Mouse (Mus musculus): ENCODE results near the gene Nfkbiz. TPM values are rescaled to one million over a fixed set of nuclear protein-coding genes. Genes with fewer than 3 reads are reported as not detected.

Nfkbiz gene
- total RNA-seq (2012; rRNA removed) (1.3 and 1.4 TPM in 2 replicates), polyA plus RNA-seq (2012; ENCODE audit: insufficient read depth in 1 of 2, insufficient read length in 2 of 2, low read depth in 1 of 2, low replicate concordance in 2 of 2, missing spikeins in 1 of 2) (1 to 10 TPM in 1 of 2 experiments, not detected in 1; 2.4 TPM)

DNA sequence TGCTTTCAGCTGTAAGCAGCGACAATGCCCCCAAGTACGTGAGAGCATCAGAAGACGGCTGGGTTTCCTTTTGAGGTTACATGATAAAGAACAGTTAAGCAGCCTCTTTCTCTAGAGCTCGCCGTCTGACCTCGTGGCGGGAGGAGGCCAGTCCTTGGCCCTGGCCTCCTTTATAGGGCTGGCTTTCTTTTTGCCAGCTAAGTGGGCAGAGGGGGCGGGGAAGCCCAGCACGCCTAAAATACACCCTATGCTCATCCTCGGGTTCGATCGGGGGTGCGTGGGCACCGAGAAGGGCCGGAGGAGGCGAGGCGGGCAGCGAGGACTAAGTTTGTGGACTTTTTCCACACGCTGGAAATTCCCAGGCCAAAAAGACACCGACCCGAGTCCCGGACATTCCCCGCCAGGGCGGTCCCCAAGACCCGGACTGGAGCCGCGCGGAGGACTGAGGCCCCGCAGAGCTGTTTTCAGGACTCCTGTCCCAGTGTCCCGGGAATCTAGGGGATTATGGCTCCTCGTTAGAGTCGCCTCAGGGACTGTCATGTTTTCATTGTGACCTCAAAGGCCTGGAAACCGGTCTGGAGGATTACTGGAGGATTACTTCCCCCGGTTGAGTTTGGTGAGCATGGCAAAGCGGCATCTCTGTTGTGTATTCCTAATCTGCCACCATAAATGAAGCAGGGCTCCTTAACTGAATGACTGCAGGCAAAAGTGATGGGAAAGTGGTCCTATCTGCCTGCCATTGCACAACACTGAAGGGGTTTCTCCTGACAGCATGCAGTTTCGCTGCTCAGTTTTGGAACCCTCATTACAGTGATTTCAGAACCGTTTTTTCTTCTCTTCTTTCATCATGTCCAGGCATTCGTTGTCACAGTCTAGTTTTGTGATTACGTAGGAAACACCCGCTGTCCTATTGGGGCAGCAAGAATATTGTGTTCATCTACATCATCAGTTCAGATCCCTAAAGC is at the start of gene Nfkbiz:
Gene Nfkbiz, minus strand, starts transcription at position 390 of the 965 bp plus-strand sequence.
- H3K4me3 ChIP-seq (ENCODE audit: control insufficient read depth in 1 of 2, insufficient read depth in 1 of 2, low read depth in 2 of 2, low read length in 2 of 2), result peak within 1 kb of the TSS; percentile 67 to 97
- peaks cover 0 to 6% of the 10 kb centered on the region in 2 experiments; a peak in 2 of 4 replicates for H3K36me3 ChIP-seq (ENCODE audit: control insufficient read depth in 1 of 2, insufficient read depth in 2 of 2, low read length in 2 of 2)
- DNase-seq (ENCODE audit: low read depth, low spot score), result peak; percentile 89
- peak within 1 kb of the TSS; percentile 98 for H3K9ac ChIP-seq (ENCODE audit: control insufficient read depth, low read depth, low read length, poor library complexity, severe bottlenecking)
- H3K9me3 ChIP-seq (replicated peaks; ENCODE audit: insufficient read depth, low read length), result no peaks in the 10 kb centered on the region
- peaks cover 6% of the 10 kb centered on the region for H3K79me2 ChIP-seq (ENCODE audit: control insufficient read depth, insufficient read depth, low read length, poor library complexity)
- H3K27ac ChIP-seq (ENCODE audit: control insufficient read depth, low read depth, low read length), result peak within 1 kb of the TSS; percentile 74
- TF ChIP-seq TBP (IDR thresholded peaks at IDR 0.05; ENCODE audit: low read depth, low read length) (peak; percentile 11; the same call in 1 of the 2 replicates), MYC (IDR thresholded peaks at IDR 0.05; ENCODE audit: low read depth, low read length) (peak; percentile 45; the same call in 1 of the 2 replicates), HCFC1 (IDR thresholded peaks at IDR 0.05; ENCODE audit: low read depth, low read length) (peak; percentile 51), UBTF (IDR thresholded peaks at IDR 0.05; ENCODE audit: borderline replicate concordance, insufficient read depth, low read depth, low read length) (no peak), ZMIZ1 (IDR thresholded peaks at IDR 0.05; ENCODE audit: low read depth, low read length) (no peak), POLR2A (IDR thresholded peaks at IDR 0.05; ENCODE audit: control insufficient read depth in 1 of 2, insufficient read depth in 1 of 2, low read depth in 1 of 2, low read length in 2 of 2, poor library complexity in 1 of 2) (peak; percentile 34 to 58; a peak in 1 of 4 replicates), SIN3A (IDR thresholded peaks at IDR 0.05; ENCODE audit: low read length) (peak; percentile 64; the same call in 1 of the 2 replicates), ETS1 (IDR thresholded peaks at IDR 0.05; ENCODE audit: low read depth, low read length) (peak; percentile 33; the same call in 1 of the 2 replicates)
- peaks cover 0 to 4% of the 10 kb centered on the region in 2 experiments; a peak in 2 of 4 replicates for H3K4me1 ChIP-seq (ENCODE audit: control insufficient read depth in 1 of 2, insufficient read depth in 2 of 2, low read length in 2 of 2)
- H3K27me3 ChIP-seq (ENCODE audit: control insufficient read depth in 1 of 2, insufficient read depth in 2 of 2, low read length in 2 of 2), result no peaks in the 10 kb centered on the region

DNA sequence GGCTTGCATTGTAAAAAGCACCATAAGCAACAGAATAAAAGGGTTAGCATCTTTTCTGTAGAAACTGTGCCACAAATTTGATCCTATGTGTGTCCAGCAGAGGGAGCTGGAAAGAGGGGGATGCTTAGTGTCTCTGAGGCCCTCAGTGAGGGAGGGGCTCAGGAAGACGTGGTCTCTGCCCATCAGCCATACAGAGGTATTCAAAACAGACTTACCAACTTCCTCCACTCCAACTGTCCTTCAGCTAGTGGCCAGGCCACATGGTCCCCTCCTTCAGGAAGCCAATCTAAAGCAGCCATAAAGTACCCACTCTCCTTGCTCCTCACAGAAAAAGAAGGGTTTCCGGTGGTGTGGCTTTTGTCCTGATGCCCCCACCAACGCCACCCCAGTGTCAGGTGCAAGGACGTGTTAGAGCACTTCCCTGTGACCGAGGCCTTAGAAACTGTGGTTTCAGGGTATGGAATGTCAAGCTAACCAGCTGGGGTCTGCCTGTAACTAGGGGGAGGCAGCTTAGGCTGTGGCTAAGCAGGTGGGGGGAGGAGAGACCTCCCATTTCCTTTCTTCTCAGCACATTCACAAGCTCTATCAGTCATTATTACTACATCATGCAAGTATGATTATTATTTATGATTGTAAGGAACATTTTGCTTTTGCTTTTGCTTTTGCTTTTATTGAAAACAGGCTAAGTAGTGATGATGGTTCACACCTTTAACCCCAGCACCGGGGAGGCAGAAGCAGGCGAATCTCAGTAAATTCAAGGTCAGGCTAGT is 49.3 kb upstream of the Nfkbiz start:
- Histone ChIP-seq H3K4me3 (ENCODE audit: control insufficient read depth in 1 of 2, insufficient read depth in 1 of 2, low read depth in 2 of 2, low read length in 2 of 2) (no peak overlapping the region), H3K36me3 (ENCODE audit: control insufficient read depth in 1 of 2, insufficient read depth in 2 of 2, low read length in 2 of 2) (peaks cover 0 to 17% of the 10 kb centered on the region in 2 experiments; a peak in 3 of 4 replicates), H3K4me1 (ENCODE audit: control insufficient read depth in 1 of 2, insufficient read depth in 2 of 2, low read length in 2 of 2) (peaks cover 7 to 16% of the 10 kb centered on the region in 2 experiments), H3K9ac (ENCODE audit: control insufficient read depth, low read depth, low read length, poor library complexity, severe bottlenecking) (no peak overlapping the region), H3K79me2 (ENCODE audit: control insufficient read depth, insufficient read depth, low read length, poor library complexity) (no peaks in the 10 kb centered on the region), H3K27me3 (ENCODE audit: control insufficient read depth in 1 of 2, insufficient read depth in 2 of 2, low read length in 2 of 2) (no peaks in the 10 kb centered on the region), H3K9me3 (replicated peaks; ENCODE audit: insufficient read depth, low read length) (no peaks in the 10 kb centered on the region), H3K27ac (ENCODE audit: control insufficient read depth, low read depth, low read length) (no peak overlapping the region)
- peak; percentile 50 for DNase-seq (ENCODE audit: low read depth, low spot score)
- TF ChIP-seq KAT2A (conservative IDR thresholded peaks at IDR 0.05; ENCODE audit: low read depth, low read length), result no peak
- no peak for TF ChIP-seq GATA1 (IDR thresholded peaks at IDR 0.05; ENCODE audit: low read depth, low read length)
- TF ChIP-seq CHD2 (IDR thresholded peaks at IDR 0.05; ENCODE audit: low read length), result no peak
- no peak for TF ChIP-seq CHD1 (IDR thresholded peaks at IDR 0.05; ENCODE audit: low read depth, low read length)
- no peak for TF ChIP-seq USF1 (IDR thresholded peaks at IDR 0.05; ENCODE audit: low read depth, low read length)
- TF ChIP-seq MEF2A (IDR thresholded peaks at IDR 0.05; ENCODE audit: extremely low read depth, insufficient replicate concordance, low read depth, low read length, poor library complexity, severe bottlenecking), result no peak
- no peak for TF ChIP-seq MXI1 (IDR thresholded peaks at IDR 0.05; ENCODE audit: low read depth, low read length)
- no peak for TF ChIP-seq NRF1 (IDR thresholded peaks at IDR 0.05; ENCODE audit: insufficient read depth, low read depth, low read length, poor library complexity, severe bottlenecking)
- peak; percentile 62 for TF ChIP-seq SMC3 (IDR thresholded peaks at IDR 0.05; ENCODE audit: low read depth, low read length)
- TF ChIP-seq MYB (IDR thresholded peaks at IDR 0.05; ENCODE audit: low read depth, low read length), result no peak
- TF ChIP-seq POLR2AphosphoS2 (IDR thresholded peaks at IDR 0.05; ENCODE audit: low read length), result no peak
- TF ChIP-seq RAD21 (IDR thresholded peaks at IDR 0.05; ENCODE audit: low read depth, low read length), result peak; percentile 17
- TF ChIP-seq POLR2AphosphoS5 (IDR thresholded peaks at IDR 0.05; ENCODE audit: borderline replicate concordance, low read depth, low read length), result no peak
- TF ChIP-seq GABPA (IDR thresholded peaks at IDR 0.05; ENCODE audit: low read depth, low read length), result no peak
- TF ChIP-seq JUND (IDR thresholded peaks at IDR 0.05; ENCODE audit: low read depth, low read length), result no peak
- TF ChIP-seq ZC3H11A (IDR thresholded peaks at IDR 0.05; ENCODE audit: low read depth, low read length), result no peak; the same call in 1 of the 2 replicates
- no peak for TF ChIP-seq MYC (IDR thresholded peaks at IDR 0.05; ENCODE audit: low read depth, low read length)
- TF ChIP-seq UBTF (IDR thresholded peaks at IDR 0.05; ENCODE audit: borderline replicate concordance, insufficient read depth, low read depth, low read length), result no peak
- TF ChIP-seq USF2 (IDR thresholded peaks at IDR 0.05; ENCODE audit: borderline replicate concordance in 1 of 2, insufficient read depth in 1 of 2, low read depth in 1 of 2, low read length in 2 of 2), result no peak
- no peak for TF ChIP-seq ELF1 (IDR thresholded peaks at IDR 0.05; ENCODE audit: low read depth, low read length)
